20 mouse cellular contexts compared by ENCODE assay signal in genomic region chr11:53108798-53109197, GRCm38 (mm10).
"Had no signal": no experiment of that assay in that cellular context is flagged by ENCODE, and none has a peak within 500 bp of the region (broad histone marks: within the 10 kb centered on the region; RNA-seq: fewer than 3 reads in every experiment).

No protein-coding gene starts in this region.

- H3K27me3 ChIP-seq: heart, embryonic 12.5 days; hindbrain, embryonic 13.5 days; hindbrain, embryonic 15.5 days; liver, embryonic 13.5 days; liver, embryonic 15.5 days had no signal

- H3K9me3 ChIP-seq: heart, embryonic 10.5 days; heart, embryonic 12.5 days; hindbrain, embryonic 13.5 days; hindbrain, embryonic 15.5 days; limb, embryonic 10.5 days; limb, embryonic 12.5 days; liver, embryonic 13.5 days; liver, embryonic 15.5 days had no signal

- H3K9ac ChIP-seq: forebrain, postnatal 0 days; heart, embryonic 12.5 days; hindbrain, embryonic 13.5 days; hindbrain, embryonic 15.5 days; limb, embryonic 12.5 days; liver, embryonic 13.5 days; liver, embryonic 15.5 days had no signal

- H3K27ac ChIP-seq: heart, embryonic 10.5 days; hindbrain, embryonic 13.5 days; hindbrain, embryonic 15.5 days; hindbrain, postnatal 0 days; left cerebral cortex, adult 2 months; limb, embryonic 10.5 days; limb, embryonic 12.5 days; liver, embryonic 13.5 days; liver, embryonic 15.5 days had no signal

- H3K36me3 ChIP-seq: heart, embryonic 10.5 days; heart, embryonic 12.5 days; hindbrain, embryonic 13.5 days; hindbrain, embryonic 15.5 days; limb, embryonic 10.5 days; limb, embryonic 12.5 days; liver, embryonic 13.5 days; liver, embryonic 15.5 days had no signal

- DNase-seq: forebrain, postnatal 0 days; gastrocnemius, postnatal 14 days; heart, adult 18-20 months; heart, postnatal 10 days; kidney, adult 18-20 months; kidney, postnatal 14 days; kidney, postnatal 4 days; liver; liver, embryonic 13.5 days had no signal

- ATAC-seq: forebrain, postnatal 0 days; hindbrain, postnatal 0 days had no signal

- H3K4me1 ChIP-seq: liver, embryonic 13.5 days; liver, embryonic 15.5 days had no signal

- H3K4me2 ChIP-seq: heart, embryonic 12.5 days; hindbrain, embryonic 13.5 days; hindbrain, embryonic 15.5 days; limb, embryonic 12.5 days; liver, embryonic 11.5 days; liver, embryonic 13.5 days; liver, embryonic 15.5 days had no signal

- H3K4me3 ChIP-seq: heart, embryonic 10.5 days; heart, embryonic 12.5 days; hindbrain, embryonic 13.5 days; hindbrain, embryonic 15.5 days; layer of hippocampus, adult 2 months; left cerebral cortex, adult 2 months; limb, embryonic 10.5 days; limb, embryonic 12.5 days; liver, embryonic 13.5 days; liver, embryonic 15.5 days had no signal
